Mouse (Mus musculus): Measurements from ENCODE around the gene Hcrt.

Hcrt gene

DNA sequence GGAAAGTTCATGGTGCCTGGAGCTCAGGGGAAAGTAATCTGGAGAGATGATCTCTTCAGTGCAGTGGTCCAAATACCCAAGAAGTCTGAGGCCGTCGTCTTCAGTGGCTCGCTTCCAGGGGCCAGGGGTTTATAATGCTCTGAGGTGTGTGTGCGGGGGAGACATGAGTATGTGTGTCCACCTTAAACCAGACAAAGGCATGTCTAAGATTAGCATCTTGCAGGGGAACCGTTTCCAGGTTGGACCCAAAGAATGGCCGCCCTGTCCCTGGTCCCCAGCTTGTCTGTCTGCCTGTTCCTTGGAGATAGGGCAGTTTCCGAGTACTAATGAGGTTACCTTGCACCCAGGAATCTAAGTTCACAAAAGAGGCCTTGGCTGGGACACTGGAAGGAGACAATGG is at the start of gene Hcrt:
Hcrt (minus strand) TSS at position 101 of the 400 bp plus-strand sequence.
- no peak for DNase-seq

DNA sequence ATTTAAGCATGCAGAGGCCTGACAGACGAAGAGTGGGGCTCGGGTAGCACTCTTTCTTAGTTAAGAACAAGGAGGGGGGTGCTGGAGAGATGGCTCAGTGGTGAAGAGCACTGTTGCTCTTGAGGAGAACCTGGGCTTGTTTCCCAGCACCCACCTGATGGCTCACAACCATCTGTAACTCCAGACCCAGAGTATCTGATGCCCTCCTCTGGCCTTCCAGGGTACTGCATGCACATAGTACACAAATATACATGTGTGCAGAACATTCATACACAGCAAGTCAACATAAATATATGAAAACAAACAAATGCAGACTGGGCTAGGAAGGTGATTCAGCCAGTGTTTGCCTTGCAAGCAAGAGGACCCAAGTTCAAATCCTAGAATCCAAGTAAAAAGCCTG is 48.4 kb upstream of the Hcrt start:
- no peak for DNase-seq

DNA sequence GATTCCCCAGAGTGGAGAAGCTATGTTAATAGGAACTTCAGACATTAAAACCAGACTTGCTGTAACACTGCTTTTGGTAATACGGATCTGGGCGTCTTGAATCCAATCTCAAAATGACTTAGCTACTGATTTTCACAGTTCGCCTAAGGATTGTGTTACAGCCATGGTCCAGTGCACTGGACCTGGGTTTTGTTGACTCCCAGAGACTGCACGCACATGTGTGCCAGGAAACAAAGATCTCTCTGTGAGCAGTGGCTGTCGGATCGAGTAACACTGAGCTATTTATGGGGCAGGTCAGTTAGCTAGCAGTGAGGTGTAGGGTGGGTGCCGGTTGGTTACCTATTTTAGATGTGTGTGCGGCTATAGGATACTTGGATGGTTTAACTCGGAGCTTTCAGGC is 47.8 kb upstream of the Hcrt start:
- no peak for DNase-seq

DNA sequence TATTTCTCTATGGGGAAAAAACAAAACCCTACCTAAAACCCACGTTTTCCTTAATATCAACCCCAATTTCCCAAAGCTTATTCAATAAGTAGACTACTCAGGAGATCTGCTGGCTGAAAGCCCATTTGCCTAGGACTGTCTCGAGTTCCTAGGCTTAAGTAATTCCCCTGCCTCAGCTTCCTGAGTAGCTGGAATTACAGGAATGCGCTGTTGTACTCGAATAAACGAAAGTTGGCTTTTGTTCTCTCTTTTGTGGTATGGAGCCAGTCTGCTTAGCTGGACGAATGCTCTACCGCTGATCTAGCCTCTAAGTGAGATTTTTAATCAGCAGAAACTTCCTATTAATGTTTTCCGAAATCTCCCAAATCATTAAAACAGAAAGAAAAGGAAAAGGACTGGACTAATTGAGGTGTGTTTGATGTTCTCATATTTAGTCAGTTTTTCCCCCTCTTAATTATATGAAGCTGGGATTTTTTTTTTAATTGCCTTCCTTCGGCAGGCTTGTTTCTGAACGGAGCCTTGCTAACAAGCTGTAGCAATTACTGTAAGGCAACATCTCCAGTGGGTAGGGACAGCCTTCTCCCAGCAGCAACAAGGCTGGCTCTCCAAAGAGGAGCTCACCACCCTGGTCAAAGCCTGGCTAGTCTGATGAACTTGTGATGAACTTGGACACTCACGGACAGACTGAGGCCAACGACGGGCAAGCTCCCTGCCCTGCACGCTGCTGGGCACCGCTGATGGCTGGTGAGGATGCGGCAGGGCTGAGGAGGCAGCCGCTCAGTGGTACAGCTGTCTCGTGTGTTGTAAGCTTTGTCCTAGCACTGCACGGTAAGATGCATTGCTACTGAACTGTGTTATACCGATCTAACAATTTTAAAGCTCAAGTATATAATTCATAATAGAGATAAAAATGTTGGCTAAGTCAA is 43.9 kb upstream of the Hcrt start:
- DNase-seq: no peak

DNA sequence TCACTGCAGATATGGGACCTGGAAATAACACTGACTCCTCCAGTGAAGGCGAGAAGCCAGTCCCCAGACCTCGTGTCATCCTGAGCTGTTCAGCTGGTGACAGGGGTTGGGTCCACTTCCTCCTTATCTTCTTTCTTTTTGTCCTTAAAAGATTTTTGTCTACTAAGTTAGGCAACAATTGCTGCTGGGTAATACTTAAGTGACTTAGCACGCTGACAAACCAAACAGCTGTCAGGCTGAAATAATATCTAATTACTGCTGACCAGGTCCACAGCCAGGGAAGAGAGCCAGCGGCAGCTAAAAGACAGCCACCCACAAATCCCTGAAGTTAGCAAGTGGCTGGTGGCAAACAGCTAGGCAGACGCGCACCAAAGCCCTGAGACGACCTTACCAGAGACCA is 42.8 kb upstream of the Hcrt start:
- DNase-seq: no peak

DNA sequence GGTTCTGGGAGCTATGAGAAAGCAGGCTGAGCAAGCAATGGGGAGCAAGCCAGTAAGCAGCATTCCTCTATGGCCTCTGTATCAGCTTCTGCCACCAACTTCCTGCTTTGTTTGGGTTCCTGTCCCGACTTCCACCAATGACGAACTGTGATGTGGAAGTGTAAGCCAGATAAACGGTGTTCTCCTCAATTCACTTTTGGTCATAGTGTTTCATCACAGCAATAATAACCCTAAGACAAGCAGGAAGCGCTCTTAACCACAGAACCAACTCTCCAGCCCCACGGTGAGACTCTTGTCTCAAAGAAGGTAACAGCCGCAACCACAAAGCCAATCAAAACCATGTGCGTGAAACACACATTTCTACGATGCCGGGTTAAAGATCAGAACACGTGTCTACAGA is 41.7 kb upstream of the Hcrt start:
- no peak for DNase-seq

DNA sequence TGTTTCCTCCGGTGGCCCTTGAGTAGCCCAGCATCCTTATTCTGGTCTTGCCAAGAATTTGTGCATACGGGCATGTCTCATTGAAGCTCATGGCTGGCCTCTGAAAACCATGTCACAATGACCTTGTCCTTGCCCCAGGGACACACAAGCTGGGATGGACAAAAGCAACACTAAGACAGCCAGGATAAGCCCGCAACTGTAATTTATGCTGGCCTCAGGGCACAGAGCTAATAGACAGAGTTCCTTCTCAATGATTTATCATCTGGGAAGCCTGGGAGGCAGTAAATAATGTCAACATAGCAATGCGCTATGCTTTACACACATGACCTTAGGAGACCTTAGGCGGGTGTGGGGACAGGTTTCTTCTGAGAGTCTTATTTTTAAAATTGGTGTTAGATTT is 36.7 kb upstream of the Hcrt start:
- DNase-seq: no peak

DNA sequence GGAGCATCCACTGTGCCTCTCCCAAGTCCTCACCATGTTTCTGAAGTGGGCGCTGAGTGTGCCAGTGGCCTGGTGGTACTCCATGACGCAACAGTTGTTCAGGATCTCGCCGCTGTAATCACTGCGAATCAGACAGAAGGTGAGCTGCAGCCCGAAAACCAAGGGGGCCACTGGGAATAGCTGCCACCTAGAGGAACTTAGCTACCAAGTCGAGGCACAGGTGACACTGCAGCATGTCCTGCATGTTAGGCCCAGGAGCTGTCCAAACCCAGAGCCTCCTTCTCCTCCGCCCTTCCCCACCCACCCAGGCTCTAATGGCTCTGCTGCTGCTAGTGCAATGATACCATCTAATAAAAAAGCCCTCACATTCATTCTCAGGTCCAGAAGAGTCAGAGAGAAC is 33.9 kb upstream of the Hcrt start:
- no peak for DNase-seq

DNA sequence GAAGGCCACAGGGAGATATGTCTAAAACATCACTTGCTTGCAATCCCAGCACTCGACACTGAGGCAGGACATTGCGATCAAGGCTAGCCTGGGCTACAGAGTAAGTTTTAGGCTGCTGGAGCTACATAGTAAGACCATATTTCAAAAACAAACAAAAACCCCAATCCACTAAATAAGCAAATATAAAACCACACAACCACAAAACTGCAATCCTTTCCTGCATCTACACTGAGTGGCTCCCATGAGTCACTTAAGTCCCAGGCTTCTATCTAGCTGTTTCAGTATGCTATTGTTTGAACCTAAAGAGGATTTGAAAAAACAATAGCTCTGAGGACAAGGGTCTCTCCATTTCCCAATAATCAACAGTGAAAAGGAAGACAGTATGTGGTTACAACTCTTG is 32.7 kb upstream of the Hcrt start:
- DNase-seq: no peak

DNA sequence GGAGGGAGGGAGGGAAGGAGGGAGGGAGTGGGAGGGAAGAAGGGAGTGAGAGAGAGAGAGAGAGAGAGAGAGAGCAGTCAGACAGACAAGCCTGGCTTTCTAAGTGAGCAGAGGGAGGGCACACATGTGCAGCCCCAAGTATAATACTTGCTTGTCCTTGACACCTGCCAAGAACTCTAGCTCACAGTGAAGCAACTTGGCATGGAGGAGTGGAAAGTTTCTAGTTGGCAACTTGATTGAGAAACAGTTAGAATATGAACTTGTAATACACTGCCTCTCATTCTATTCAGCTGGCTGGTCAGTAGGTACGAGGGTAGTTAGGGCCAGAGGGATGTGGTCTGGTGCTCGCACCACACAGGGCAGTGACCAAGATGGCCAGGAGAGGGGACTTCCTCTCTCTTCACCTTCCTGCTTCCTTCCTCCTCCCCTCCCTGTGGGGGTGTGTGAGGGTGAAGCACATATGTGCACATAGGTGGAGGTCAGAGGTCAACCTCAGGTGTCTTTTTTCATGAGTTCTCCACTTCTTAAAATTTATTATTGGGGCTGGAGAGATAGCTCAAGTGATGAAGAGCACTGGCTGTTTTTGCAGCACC is 28.8 kb upstream of the Hcrt start:
- DNase-seq: no peak

DNA sequence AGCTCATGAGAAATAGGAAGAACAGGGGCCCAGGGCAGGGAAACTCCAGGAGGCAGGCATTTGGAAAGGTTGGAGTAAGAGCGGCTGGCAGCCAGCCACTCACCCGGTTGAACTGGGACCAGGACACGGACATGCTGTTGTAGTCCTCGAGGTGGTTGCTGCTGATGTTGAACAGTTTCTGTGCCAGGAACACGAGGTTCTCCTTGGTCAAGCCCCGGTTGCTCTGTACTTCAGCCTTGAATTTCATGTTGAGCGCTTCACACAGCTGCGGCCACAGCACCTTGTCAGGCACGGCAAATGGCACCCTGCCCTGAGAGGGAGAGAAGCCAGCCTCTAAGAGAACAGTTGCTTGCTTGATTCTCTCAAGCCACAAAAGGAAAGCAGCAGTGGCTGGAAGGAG is 27.9 kb upstream of the Hcrt start:
- DNase-seq: peak; percentile 78 to 82

DNA sequence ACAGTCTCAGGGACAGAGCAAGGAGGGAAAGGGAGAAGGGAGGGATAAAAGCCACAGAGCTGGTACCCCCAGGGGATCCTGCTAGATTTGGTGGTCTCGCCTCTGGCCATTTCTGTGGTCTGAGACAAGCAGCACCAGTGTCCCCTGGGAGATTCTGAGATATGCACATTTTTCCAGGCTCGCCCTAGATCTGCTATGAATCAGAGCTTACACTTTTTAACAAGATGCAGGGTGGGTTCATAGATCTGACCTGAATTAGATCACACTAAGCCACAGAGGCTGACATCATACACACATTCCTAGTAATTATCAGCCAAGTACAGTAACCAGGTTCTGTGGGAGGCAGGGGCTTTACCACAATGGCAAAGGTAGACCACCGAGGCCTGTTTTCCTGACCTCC is 27.0 kb upstream of the Hcrt start:
- no peak for DNase-seq

DNA sequence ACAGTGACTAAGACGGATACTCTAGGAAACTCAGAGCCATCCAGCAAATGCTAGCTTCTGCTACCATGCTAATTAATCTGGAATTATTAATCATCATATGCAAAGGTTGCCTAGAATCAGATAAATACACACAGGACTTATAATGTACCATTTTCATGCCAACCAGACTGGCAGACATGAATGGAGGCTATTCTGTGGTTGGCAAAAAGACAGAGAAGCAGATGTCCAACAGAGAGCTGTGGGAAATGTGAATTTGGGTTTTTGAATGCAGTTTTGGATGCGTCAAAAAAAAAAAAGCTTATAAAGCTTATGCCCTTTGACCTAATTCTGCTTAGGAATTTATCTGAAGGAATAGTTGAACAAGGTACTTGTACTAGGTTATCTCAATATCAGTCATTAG is 23.0 kb upstream of the Hcrt start:
- DNase-seq: peak in 1 of 2 experiments; percentile 52

DNA sequence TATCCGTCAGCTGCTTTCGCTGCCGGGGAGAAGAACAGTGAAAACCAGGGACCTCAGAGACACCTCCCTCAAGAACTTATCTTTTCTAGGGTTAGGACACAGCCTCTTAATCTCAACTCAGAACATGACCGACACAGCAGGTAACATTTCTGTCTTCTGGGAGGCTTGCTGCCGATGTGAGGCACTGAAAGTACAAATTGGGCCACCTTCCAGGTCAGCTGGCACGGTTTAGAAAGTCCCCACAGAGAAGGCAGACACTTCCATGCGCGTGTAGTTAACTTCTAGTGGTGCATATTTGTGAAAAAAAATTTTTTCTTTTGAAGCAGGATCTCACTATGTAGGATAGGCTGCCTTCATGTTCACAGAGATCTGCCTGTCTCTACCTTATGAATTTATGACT is 21.6 kb upstream of the Hcrt start:
- peak; percentile 51 to 76 for DNase-seq

DNA sequence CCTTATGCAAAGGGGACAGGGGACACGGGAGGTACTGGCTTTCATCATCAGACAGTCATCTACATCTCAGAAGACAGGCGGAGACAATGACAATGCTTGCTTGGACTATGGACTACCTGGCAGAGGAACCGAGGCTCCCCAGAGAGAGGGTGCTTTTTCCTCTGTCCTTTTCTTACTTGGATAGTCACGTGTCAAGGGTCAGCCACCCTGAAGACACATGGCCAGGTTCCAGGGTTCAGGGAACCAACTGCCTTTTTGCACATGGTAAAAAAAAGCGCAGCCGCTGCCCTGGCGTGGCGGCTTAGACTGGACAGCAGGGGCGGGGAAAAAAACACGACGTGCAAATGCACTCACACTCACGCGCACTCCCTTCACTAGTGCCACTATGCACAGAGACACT is 19.8 kb upstream of the Hcrt start:
- DNase-seq: no peak

DNA sequence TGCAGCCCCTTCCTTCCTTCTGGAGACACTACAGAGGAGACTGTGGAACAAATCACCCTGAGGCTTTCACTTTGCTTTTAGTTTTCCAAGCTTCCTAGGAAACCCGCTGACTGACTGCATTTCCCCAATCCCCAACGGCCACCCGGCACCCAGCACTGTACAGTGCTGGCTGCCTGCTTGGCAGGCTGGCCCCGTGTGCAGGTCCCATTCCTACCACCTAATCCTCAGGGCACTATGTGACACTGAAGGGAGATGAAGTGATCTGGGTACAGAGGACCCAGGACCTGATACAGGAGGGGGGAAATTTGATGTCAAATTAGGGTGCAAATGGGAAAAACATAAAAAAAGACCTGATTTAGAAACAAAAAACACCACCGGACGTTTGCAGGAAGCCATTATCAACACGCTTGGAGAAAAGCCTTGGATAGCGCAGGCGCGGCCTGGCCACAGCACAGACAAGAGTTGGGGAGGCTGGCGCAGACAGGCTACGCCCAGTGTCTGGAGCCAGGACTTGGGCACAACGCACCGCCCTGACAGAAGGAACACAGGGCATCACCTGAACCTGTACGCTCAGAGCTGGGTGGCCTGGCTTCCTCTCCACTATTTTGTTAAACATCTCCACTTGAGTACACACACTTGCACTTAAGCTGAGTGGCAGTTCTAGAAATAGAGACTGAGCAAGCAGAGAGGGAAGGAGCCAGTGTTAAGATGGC is 19.2 kb upstream of the Hcrt start:
- DNase-seq: no peak

DNA sequence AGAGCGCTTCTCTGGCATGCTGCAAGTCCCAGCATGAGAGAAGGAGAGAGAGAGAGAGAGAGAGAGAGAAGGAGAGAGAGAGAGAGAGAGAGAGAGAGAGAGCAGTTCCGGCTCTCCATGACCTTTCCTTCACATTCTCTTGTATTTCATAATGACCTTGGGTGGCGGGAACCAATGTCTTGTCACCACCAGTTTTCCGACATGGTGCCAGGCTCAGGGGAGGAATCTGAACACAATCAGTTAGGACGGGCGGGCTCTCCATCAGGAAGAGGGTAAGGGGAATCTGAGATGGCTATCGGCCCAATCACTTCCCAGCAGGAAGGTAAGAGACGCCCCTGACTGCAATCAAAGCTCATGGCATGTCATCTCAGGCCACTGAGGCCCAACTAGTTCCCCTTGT is 17.5 kb upstream of the Hcrt start:
- no peak for DNase-seq

DNA sequence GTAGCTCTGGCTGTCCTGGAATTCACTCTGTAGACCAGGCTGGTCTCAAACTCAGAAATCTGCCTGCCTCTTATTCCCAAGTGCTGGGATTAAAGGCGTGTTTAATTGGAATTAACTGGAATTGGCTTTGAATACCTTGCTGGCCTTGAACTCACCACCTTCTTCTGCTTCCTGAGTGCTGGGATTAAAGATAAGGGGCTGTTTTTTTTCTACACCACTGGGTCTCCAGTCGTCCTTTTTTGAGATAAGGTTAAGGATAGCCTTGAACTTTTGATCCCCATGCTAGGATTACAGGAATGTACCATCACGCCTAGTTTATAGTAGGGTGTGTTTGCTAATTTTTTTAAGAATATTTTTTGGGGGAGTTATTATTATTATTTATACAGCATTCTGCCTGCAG is 15.3 kb upstream of the Hcrt start:
- no peak for DNase-seq

DNA sequence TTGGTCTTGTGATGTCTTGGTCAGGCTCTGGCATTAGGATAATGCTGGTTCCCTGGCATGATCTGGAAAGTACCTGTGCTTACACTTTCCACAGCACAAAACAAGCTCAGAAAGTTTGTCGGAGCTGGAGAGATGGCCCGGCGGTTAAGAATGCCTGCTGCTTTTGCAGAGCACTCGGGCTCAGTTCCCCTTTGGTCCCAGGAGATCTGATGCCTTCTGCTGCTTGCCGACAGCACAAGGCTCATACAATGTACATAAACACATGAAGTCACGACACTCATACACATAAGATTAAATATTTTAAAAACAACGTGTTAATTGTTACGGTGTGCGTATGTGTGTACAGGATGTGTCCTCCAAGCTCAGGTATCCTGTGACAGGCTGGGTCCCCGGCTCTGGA is 13.2 kb upstream of the Hcrt start:
- DNase-seq: no peak

DNA sequence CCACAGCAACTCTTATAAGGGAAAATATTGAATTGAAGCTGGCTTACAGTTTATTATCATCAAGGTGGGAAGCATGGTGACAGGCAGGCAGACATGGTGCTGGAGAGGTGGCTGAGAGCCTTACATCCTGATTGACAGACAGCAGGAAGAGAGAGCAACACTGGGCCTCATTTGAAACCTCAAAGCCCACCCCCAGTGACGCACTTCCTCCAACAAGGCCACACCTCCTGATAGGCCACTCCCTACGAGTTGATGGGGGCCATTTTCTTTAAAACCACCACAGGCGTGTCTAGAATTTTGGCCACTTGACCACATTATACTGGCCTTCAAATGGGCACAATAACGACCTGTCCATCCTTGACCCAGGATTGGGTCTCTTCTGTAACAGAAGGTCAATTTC is 11.5 kb upstream of the Hcrt start:
- DNase-seq: no peak

DNA sequence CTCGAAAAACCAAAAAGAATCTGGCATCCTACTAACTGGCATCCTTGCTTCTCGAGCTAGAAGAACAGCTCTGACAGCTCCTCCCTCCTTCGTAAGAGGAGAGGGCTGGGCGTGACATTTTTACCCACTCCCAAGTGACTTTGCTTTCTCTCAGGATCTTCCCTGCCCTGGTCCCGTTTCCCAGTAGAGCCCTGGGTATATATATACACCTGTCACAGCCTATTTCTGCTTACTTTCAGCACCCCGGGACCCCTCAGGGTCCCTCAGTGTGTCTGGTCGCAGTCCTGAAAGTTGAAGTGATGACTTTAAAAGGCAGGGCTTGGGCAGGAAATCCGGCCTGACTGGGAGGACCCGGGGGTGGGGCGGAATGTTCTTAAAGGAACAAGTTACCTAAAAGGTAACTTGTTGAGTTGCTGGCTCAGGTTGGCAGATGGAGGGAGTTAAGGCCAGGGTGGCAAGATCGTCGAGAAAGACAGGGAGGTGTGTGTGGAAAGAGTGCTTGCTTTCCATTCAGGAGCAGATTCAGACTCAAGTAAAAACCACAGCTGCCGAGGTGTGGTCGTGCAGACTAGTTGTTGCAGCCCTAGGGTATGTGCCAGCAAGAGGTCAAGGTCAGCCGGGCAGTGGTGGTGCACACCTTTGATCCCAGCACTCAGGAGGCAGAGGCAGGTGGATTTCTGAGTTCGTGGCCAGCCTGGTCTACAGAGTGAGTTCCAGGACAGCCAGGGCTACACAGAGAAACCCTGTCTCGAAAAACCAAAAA is 8.1 kb upstream of the Hcrt start, which contains the start of gene Ghdc:
Ghdc (minus strand) TSS at position 312 of the 763 bp plus-strand sequence.
- peak; percentile 74 to 87 for DNase-seq

DNA sequence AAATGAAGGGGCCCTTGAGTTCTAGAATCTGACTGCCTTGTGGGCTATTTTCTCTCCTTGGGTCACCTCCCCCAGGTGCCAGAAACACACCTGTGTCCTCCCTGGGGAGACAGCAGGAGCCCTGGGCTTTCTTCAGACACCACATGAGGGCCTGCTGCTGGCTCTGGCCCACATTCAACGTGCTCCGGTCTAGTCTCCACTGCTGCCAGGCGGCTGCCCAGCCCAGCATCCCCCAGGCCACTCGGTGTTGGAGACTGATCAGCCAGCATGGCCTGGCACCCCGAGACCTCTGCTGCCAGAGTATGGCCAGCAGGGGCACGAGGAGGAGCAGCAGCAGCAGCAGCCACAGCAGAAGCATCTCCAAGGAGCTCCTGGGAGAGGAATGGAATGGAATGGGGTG is 7.2 kb upstream of the Hcrt start:
- DNase-seq: peak; percentile 40 to 51

DNA sequence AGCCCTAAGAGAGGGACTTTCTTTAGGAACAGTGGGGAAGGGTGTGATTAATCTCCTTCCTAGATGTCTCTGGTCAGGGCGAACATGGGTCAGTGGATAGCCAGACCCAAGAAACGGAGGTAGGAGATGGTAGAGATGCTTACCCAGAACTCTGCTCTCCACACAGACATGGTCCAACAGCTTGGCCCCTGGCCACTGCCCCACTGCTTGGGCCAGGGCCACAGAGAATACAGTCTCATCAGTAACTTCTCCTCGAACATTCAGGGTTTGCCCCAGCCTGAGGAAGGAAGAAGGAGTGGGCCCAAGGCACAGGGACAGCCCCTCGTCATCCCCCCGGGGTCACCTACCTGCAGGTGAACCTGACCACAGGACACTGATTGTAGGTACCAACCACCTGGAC is 5.1 kb upstream of the Hcrt start:
- no peak for DNase-seq

Data from cerebellum, postnatal 25 days (tissue).